Comparison of ENCODE assay signal across 25 mouse cellular contexts in genomic region chr2:33712811-33713210, GRCm38 (mm10).
DNase-seq lines count a peak whose midpoint lies in the region; ATAC-seq lines count a peak whose summit lies in the region.
"Had no signal": no experiment of that assay in that cellular context is flagged by ENCODE, and none has a peak within 500 bp of the region (broad histone marks: within the 10 kb centered on the region; RNA-seq: fewer than 3 reads in every experiment).

No protein-coding gene starts in this region.

- 9% methylated on average over 4 of the region's 4 CpGs for WGBS in forebrain, embryonic 12.5 days
- 17% methylated on average over 4 of the region's 4 CpGs for WGBS in forebrain, embryonic 16.5 days
- 27% methylated on average over 4 of the region's 4 CpGs for WGBS in kidney, embryonic 15.5 days
- 30% methylated on average over 4 of the region's 4 CpGs for WGBS in limb, embryonic 15.5 days

- no peak for DNase-seq in kidney, postnatal 10 days
- DNase-seq in urinary bladder, adult 2 months (ENCODE audit: low spot score) = peak; percentile 10
- no peak for DNase-seq in urinary bladder, postnatal 14 days (ENCODE audit: low spot score)
- no peak for DNase-seq in lung, postnatal 25 days (ENCODE audit: low spot score)
- DNase-seq: adrenal gland, postnatal 36 days; cerebellum, adult 9-10 months; gastrocnemius, postnatal 36 days; heart, adult 2 months; heart, postnatal 14 days; kidney, adult 8-10 months; kidney, postnatal 4 days; liver, embryonic 13.5 days; lung, adult 2 months; lung, postnatal 14 days; thymus, postnatal 25 days had no signal

- H3K4me1 ChIP-seq in forebrain, embryonic 12.5 days = peaks cover 62% of the 10 kb centered on the region
- peaks cover 20% of the 10 kb centered on the region for H3K4me1 ChIP-seq in forebrain, embryonic 16.5 days (replicated peaks; ENCODE audit: control insufficient read depth, insufficient read depth, low read length)
- peaks cover 28% of the 10 kb centered on the region for H3K4me1 ChIP-seq in kidney, embryonic 15.5 days
- H3K4me1 ChIP-seq in limb, embryonic 15.5 days = peaks cover 49% of the 10 kb centered on the region
- H3K4me1 ChIP-seq: liver, embryonic 13.5 days had no signal

- no peaks in the 10 kb centered on the region for H3K36me3 ChIP-seq in forebrain, embryonic 12.5 days (replicated peaks)
- H3K36me3 ChIP-seq in forebrain, embryonic 16.5 days (ENCODE audit: control insufficient read depth, insufficient read depth) = no peaks in the 10 kb centered on the region
- H3K36me3 ChIP-seq in kidney, embryonic 15.5 days = no peaks in the 10 kb centered on the region
- no peaks in the 10 kb centered on the region for H3K36me3 ChIP-seq in limb, embryonic 15.5 days
- H3K36me3 ChIP-seq: embryonic facial prominence, embryonic 15.5 days; heart, embryonic 13.5 days; hindbrain, embryonic 15.5 days; intestine, embryonic 15.5 days; liver, embryonic 13.5 days had no signal

- 0 out of 2 replicates have a peak overlapping the region, but pooled peaks have one; percentile 60 for H3K27ac ChIP-seq in forebrain, embryonic 12.5 days
- no peak overlapping the region for H3K27ac ChIP-seq in forebrain, embryonic 16.5 days (ENCODE audit: low read length)
- no peak overlapping the region for H3K27ac ChIP-seq in kidney, embryonic 15.5 days
- peak overlapping the region; percentile 81 for H3K27ac ChIP-seq in limb, embryonic 15.5 days
- H3K27ac ChIP-seq: embryonic facial prominence, embryonic 15.5 days; heart, adult 2 months; heart, embryonic 13.5 days; hindbrain, embryonic 15.5 days; intestine, embryonic 15.5 days; liver, embryonic 13.5 days had no signal

- no peak for ATAC-seq in forebrain, embryonic 12.5 days (ENCODE audit: low FRiP score)
- no peak for ATAC-seq in forebrain, embryonic 16.5 days
- ATAC-seq in kidney, embryonic 15.5 days (replicated peaks; ENCODE audit: low FRiP score) = 0 out of 2 replicates have a peak, but pooled peaks have one; percentile 26
- ATAC-seq in limb, embryonic 15.5 days (ENCODE audit: insufficient number of reproducible peaks, low FRiP score, low TSS enrichment, low read depth) = no peak
- ATAC-seq: CD4-positive, CD25-positive, alpha-beta regulatory T cell, adult 4 months; intestine, embryonic 15.5 days; Patski had no signal

- H3K9me3 ChIP-seq in forebrain, embryonic 12.5 days = no peaks in the 10 kb centered on the region
- no peaks in the 10 kb centered on the region for H3K9me3 ChIP-seq in forebrain, embryonic 16.5 days (ENCODE audit: control insufficient read depth, low read length)
- H3K9me3 ChIP-seq in kidney, embryonic 15.5 days (replicated peaks) = no peaks in the 10 kb centered on the region
- no peaks in the 10 kb centered on the region for H3K9me3 ChIP-seq in limb, embryonic 15.5 days
- H3K9me3 ChIP-seq: embryonic facial prominence, embryonic 15.5 days; heart, embryonic 13.5 days; hindbrain, embryonic 15.5 days; intestine, embryonic 15.5 days; liver, embryonic 13.5 days had no signal

- peaks cover 63% of the 10 kb centered on the region for H3K27me3 ChIP-seq in forebrain, embryonic 12.5 days
- H3K27me3 ChIP-seq in forebrain, embryonic 16.5 days (replicated peaks; ENCODE audit: control insufficient read depth, insufficient read depth, low read length) = peaks cover 9% of the 10 kb centered on the region
- H3K27me3 ChIP-seq in kidney, embryonic 15.5 days = peaks cover 74% of the 10 kb centered on the region
- H3K27me3 ChIP-seq in limb, embryonic 15.5 days = peaks cover 31% of the 10 kb centered on the region

- 0 out of 2 replicates have a peak overlapping the region, but pooled peaks have one; percentile 38 for H3K4me2 ChIP-seq in forebrain, embryonic 12.5 days
- H3K4me2 ChIP-seq in forebrain, embryonic 16.5 days (ENCODE audit: low read length) = no peak overlapping the region
- no peak overlapping the region for H3K4me2 ChIP-seq in kidney, embryonic 15.5 days
- H3K4me2 ChIP-seq in limb, embryonic 15.5 days = 0 out of 2 replicates have a peak overlapping the region, but pooled peaks have one; percentile 5
- H3K4me2 ChIP-seq: embryonic facial prominence, embryonic 15.5 days; heart, embryonic 13.5 days; intestine, embryonic 15.5 days; liver, embryonic 13.5 days had no signal

- H3K9ac ChIP-seq in forebrain, embryonic 12.5 days = no peak overlapping the region
- H3K9ac ChIP-seq in forebrain, embryonic 16.5 days (replicated peaks; ENCODE audit: low read depth, low read length) = no peak overlapping the region
- no peak overlapping the region for H3K9ac ChIP-seq in kidney, embryonic 15.5 days
- H3K9ac ChIP-seq in limb, embryonic 15.5 days = no peak overlapping the region
- H3K9ac ChIP-seq: embryonic facial prominence, embryonic 15.5 days; hindbrain, embryonic 15.5 days; intestine, embryonic 15.5 days; liver, embryonic 13.5 days had no signal

- no peak overlapping the region for H3K4me3 ChIP-seq in forebrain, embryonic 12.5 days (replicated peaks)
- H3K4me3 ChIP-seq in forebrain, embryonic 16.5 days (replicated peaks; ENCODE audit: low read length) = no peak overlapping the region
- no peak overlapping the region for H3K4me3 ChIP-seq in kidney, embryonic 15.5 days (replicated peaks)
- no peak overlapping the region for H3K4me3 ChIP-seq in limb, embryonic 15.5 days
- H3K4me3 ChIP-seq: embryonic facial prominence, embryonic 15.5 days; heart, adult 2 months; heart, embryonic 13.5 days; hindbrain, embryonic 15.5 days; intestine, embryonic 15.5 days; liver, embryonic 13.5 days had no signal

Comparison
In these comparisons a context has a peak if more than half of its experiments do, and no peak if none do; other contexts are left out.
1. H3K27ac ChIP-seq: peak in forebrain, embryonic 12.5 days (single experiment) and limb, embryonic 15.5 days (single experiment); none in forebrain, embryonic 16.5 days (single experiment) and kidney, embryonic 15.5 days (single experiment).
2. H3K4me2 ChIP-seq: peak in forebrain, embryonic 12.5 days (single experiment) and limb, embryonic 15.5 days (single experiment); none in forebrain, embryonic 16.5 days (single experiment) and kidney, embryonic 15.5 days (single experiment).